Mouse (Mus musculus) thymus, adult 2 months (tissue): ENCODE data around the gene Adamts10. TPM values are rescaled to one million over a fixed set of nuclear protein-coding genes. Genes with fewer than 3 reads are reported as not detected.

Source experiments
- DNase-seq: peaks from one replicate; pipeline ENCODE4 v3.0.0; 2021
- H3K27ac ChIP-seq: fragments of 200-500 bp; 2 replicates; pipeline ENCODE4 v1.5.1; 2012; ENCODE audit warnings: low read length, control low read depth; ENCODE audit not compliant: control insufficient read depth, insufficient read depth
- H3K27me3 ChIP-seq: fragments of 200-500 bp; 2 replicates; pipeline ENCODE4 v1.6.1; 2012; ENCODE audit warnings: mild to moderate bottlenecking, low read length, moderate library complexity, mixed read lengths; ENCODE audit not compliant: control insufficient read depth, insufficient read depth
- H3K36me3 ChIP-seq: fragments of 200-500 bp; 2 replicates; pipeline ENCODE4 v1.6.1; 2012; ENCODE audit warnings: mild to moderate bottlenecking, low read length, moderate library complexity; ENCODE audit not compliant: control insufficient read depth, insufficient read depth
- H3K4me1 ChIP-seq: fragments of 200-500 bp; replicated peaks from 2 replicates; pipeline ENCODE4 v1.6.1; 2012; ENCODE audit warnings: low read length; ENCODE audit not compliant: control insufficient read depth, insufficient read depth
- H3K4me3 ChIP-seq: fragments of 200-500 bp; 2 replicates; pipeline ENCODE4 v1.5.1; 2012; ENCODE audit warnings: mild to moderate bottlenecking, low read length, control low read depth, moderate library complexity; ENCODE audit not compliant: control insufficient read depth, insufficient read depth
- CTCF ChIP-seq: fragments of 200-500 bp; IDR thresholded peaks from 2 replicates; pipeline ENCODE4 v1.5.1; 2012; ENCODE audit warnings: mild to moderate bottlenecking, control low read depth, low read length, moderate library complexity, borderline replicate concordance; ENCODE audit not compliant: control insufficient read depth, poor library complexity, insufficient read depth; ENCODE audit errors: extremely low read depth
- POLR2A ChIP-seq: fragments of 200-500 bp; IDR thresholded peaks from 2 replicates; pipeline ENCODE4 v1.6.1; 2012; ENCODE audit warnings: mild to moderate bottlenecking, low read length, control low read depth, moderate library complexity; ENCODE audit not compliant: control insufficient read depth, poor library complexity, insufficient read depth; ENCODE audit errors: extremely low read depth
- WGBS: fragments of 180-500 bp; shearing (Covaris S2); methylation state at CpG from one replicate; pipeline ENCODE4 v1.1.7; 2018; 5-methylcytosine and 5-hydroxymethylcytosine counted together
- polyA plus RNA-seq: library from polyadenylated mRNA; depleted of rRNA; stranded (reverse); fragments of >200 nt; gene quantifications from 2 replicates; pipeline ENCODE4 v1.2.3, GENCODE M21; 2012; rRNA removed

The Adamts10 gene
- polyA plus RNA-seq, 1 experiment, result 130 TPM

DNA sequence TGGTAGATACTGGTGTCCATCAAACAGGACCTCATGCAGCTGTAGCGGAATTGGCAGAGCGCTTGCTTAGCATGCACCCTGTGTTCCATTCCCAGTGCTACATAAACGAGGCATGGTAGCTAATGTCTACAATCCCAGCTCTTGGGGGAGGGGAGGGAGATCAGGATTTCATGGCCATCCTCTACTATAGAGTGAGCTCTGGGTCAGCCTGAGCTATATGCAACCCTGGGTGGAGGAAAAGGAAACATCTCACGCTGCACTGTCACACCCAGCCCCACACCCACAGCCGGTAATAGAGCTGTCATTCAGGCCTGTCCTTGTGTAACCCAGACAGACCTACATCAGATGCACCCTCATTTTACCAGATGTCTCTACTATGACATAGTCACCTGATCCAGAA lies 74.5 kb downstream of the Adamts10 start:
- Histone ChIP-seq H3K27me3 (no peaks in the 10 kb centered on the region), H3K36me3 (no peaks in the 10 kb centered on the region), H3K27ac (no peak overlapping the region), H3K4me3 (no peak overlapping the region), H3K4me1 (no peaks in the 10 kb centered on the region)
- DNase-seq, result no peak
- 96% methylated on average over 5 of the region's 5 CpGs for WGBS
- TF ChIP-seq POLR2A (no peak), CTCF (no peak)

DNA sequence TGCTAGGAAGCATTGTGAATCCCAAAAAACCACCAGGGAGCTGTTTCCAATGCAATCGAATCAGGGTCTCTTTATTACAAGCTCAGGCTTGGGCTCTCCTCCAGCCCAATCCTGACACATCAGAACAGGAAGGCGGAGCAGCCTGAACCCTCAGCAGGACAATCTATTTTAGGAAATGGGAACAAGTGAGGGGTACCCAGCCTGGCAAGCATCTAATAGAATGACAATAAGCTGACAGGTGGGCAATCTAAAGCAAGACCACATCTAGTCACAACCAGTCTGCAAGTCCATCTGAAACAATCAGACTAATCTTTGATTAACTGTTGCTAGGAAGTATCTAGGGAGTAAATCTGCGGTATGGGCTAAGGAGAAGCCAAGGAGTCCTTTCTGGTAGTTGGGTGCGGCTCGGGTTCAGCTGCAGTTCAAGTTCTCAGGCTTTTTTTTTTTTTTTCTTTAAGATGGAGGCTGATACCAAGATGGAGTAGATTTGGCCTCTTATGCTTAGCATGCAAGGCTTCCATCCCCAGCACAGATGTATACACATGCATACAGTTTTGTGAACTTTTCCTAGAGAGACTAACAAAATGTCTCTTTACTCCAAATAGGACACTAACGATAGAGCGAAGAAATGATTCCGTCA lies 76.0 kb downstream of the Adamts10 start:
- DNase-seq, result no peak
- TF ChIP-seq CTCF, result no peak
- no peak for TF ChIP-seq POLR2A
- H3K4me3 ChIP-seq, result no peak overlapping the region
- no peaks in the 10 kb centered on the region for H3K27me3 ChIP-seq
- 96% methylated on average over 8 of the region's 8 CpGs for WGBS
- H3K36me3 ChIP-seq, result no peaks in the 10 kb centered on the region
- no peaks in the 10 kb centered on the region for H3K4me1 ChIP-seq
- H3K27ac ChIP-seq, result no peak overlapping the region

DNA sequence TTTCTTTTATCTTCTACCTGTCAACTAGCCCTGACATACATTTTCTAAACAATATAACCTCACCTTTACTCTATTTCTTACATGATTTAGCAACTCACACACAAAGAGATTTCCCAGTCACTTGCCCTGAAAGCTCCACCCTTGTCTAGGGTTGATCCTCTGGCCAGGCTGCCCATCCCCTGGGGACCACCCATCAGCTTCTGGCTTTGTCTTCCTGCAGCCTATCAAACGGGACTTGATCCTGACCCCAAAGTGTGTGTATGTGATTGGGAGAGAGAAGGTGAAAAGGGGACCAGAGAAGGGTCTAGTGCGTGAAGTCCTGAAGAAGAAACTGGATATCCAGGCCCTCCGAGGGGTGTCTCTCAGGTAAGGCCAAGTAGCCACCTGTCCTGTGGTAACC lies 76.8 kb downstream of the Adamts10 start:
- Histone ChIP-seq H3K27me3 (no peaks in the 10 kb centered on the region), H3K36me3 (no peaks in the 10 kb centered on the region), H3K27ac (no peak overlapping the region), H3K4me1 (no peaks in the 10 kb centered on the region), H3K4me3 (no peak overlapping the region)
- no peak for DNase-seq
- WGBS, result 97% methylated on average over 3 of the region's 3 CpGs
- TF ChIP-seq POLR2A (no peak), CTCF (no peak)

- TF ChIP-seq CTCF (no peak), POLR2A (no peak)
- Histone ChIP-seq H3K36me3 (no peaks in the 10 kb centered on the region), H3K4me3 (no peak overlapping the region), H3K27me3 (no peaks in the 10 kb centered on the region), H3K4me1 (no peaks in the 10 kb centered on the region), H3K27ac (no peak overlapping the region)
- no peak for DNase-seq
- WGBS, result 96% methylated on average over 12 of the region's 12 CpGs
Measured at GRCm38 (mm10) chr17:33601947-33602346, 77.9 kb downstream of the Adamts10 start.

Other genes with a start within 250 kb of the Adamts10 start
- gene Zfp955b, start 234.7 kb upstream of the Adamts10 start, polyA plus RNA-seq, result 4.0 and 4.8 TPM in 2 replicates
- gene Zfp81, start 165.3 kb upstream of the Adamts10 start, polyA plus RNA-seq, result 2.6 TPM in 2 replicates
- 5.9 and 6.3 TPM in 2 replicates for gene Zfp101, start 129.6 kb upstream of the Adamts10 start, polyA plus RNA-seq
- 0.18 and 0.27 TPM in 2 replicates for gene Actl9, start 91.3 kb upstream of the Adamts10 start, polyA plus RNA-seq
- 12.4 and 14.9 TPM in 2 replicates for gene Myo1f, start 31.5 kb downstream of the Adamts10 start, polyA plus RNA-seq
- 145 and 152 TPM in 2 replicates for gene Zfp414, start 104.9 kb downstream of the Adamts10 start, polyA plus RNA-seq
- gene Pram1, start 113.9 kb downstream of the Adamts10 start, polyA plus RNA-seq, result 0.53 and 1.5 TPM in 2 replicates
- 217 and 220 TPM in 2 replicates for gene Hnrnpm, start 162.7 kb downstream of the Adamts10 start, polyA plus RNA-seq
- gene March2, start 194.5 kb downstream of the Adamts10 start, polyA plus RNA-seq, result 119 and 120 TPM in 2 replicates
- gene Rab11b, start 236.3 kb downstream of the Adamts10 start, polyA plus RNA-seq, result 464 and 542 TPM in 2 replicates